Mouse (Mus musculus) liver, embryonic 13.5 days (tissue): ENCODE data around the gene Gm5105. TPM values are rescaled to one million over a fixed set of nuclear protein-coding genes. Genes with fewer than 3 reads are reported as not detected.

Experiments
- ATAC-seq: fragments of 200-750 bp; cut with Nextera tagmentation; 2 replicates; pipeline ENCODE4 v1.8.0; 2017; ENCODE audit warnings: low read depth, mild to moderate bottlenecking, moderate number of reproducible peaks, moderate library complexity
- DNase-seq: peaks from one replicate; pipeline ENCODE4 v3.0.0; 2022
- H3K27ac ChIP-seq: fragments of 300-500 bp; sonication (generic); 2 replicates; pipeline ENCODE4 v1.5.1; 2015; ENCODE audit warnings: moderate library complexity, mild to moderate bottlenecking, inconsistent platforms
- H3K27me3 ChIP-seq: fragments of 300-500 bp; sonication (generic); 2 replicates; pipeline ENCODE4 v1.6.1; 2015; ENCODE audit warnings: mild to moderate bottlenecking, inconsistent platforms
- H3K36me3 ChIP-seq: fragments of 300-500 bp; sonication (generic); 2 replicates; pipeline ENCODE4 v1.6.1; 2015; ENCODE audit warnings: mild to moderate bottlenecking, inconsistent platforms
- H3K4me1 ChIP-seq: fragments of 300-500 bp; sonication (generic); replicated peaks from 2 replicates; pipeline ENCODE4 v1.6.1; 2015; ENCODE audit warnings: inconsistent platforms
- H3K4me2 ChIP-seq: fragments of 300-500 bp; sonication (generic); 2 replicates; pipeline ENCODE4 v1.6.1; 2015; ENCODE audit warnings: inconsistent platforms, mild to moderate bottlenecking, moderate library complexity
- H3K4me3 ChIP-seq: fragments of 300-500 bp; sonication (generic); replicated peaks from 2 replicates; pipeline ENCODE4 v1.5.1; 2015; ENCODE audit warnings: mild to moderate bottlenecking, inconsistent platforms
- H3K9ac ChIP-seq: fragments of 300-500 bp; sonication (generic); 2 replicates; pipeline ENCODE4 v1.6.1; 2015; ENCODE audit warnings: mild to moderate bottlenecking, inconsistent platforms
- H3K9me3 ChIP-seq: fragments of 300-500 bp; sonication (generic); replicated peaks from 2 replicates; pipeline ENCODE4 v1.6.1; 2016; ENCODE audit warnings: inconsistent platforms
- WGBS: fragments of 180-500 bp; shearing (Covaris S2); methylation state at CpG from one replicate; pipeline ENCODE4 v1.1.7; 2015; ENCODE audit not compliant: insufficient replicate concordance; 5-methylcytosine and 5-hydroxymethylcytosine counted together
- polyA plus RNA-seq: library from polyadenylated mRNA; unstranded; fragments of >200 nt; fragmentation: Nextera tagmentation; extraction: Ambion mirVana; gene quantifications from 2 replicates; pipeline ENCODE4 v1.2.1, GENCODE M21; 2015

Gene Gm5105
- polyA plus RNA-seq, 1 experiment from 2014 or later: not detected

- no peak overlapping the region for H3K4me3 ChIP-seq
- 78% methylated on average over 20 of the region's 20 CpGs for WGBS
- no peaks in the 10 kb centered on the region for H3K27me3 ChIP-seq
- no peak overlapping the region for H3K9ac ChIP-seq
- no peak overlapping the region for H3K4me2 ChIP-seq
- no peaks in the 10 kb centered on the region for H3K36me3 ChIP-seq
- DNase-seq: no peak
- ATAC-seq: no peak
- no peaks in the 10 kb centered on the region for H3K9me3 ChIP-seq
- H3K4me1 ChIP-seq: no peaks in the 10 kb centered on the region
- H3K27ac ChIP-seq: no peak overlapping the region
Observed at GRCm38 (mm10) chr3:138066348-138066856, 786 bp downstream of the Gm5105 start.

- H3K27me3 ChIP-seq: no peaks in the 10 kb centered on the region
- H3K27ac ChIP-seq: no peak overlapping the region
- H3K9me3 ChIP-seq: no peaks in the 10 kb centered on the region
- H3K4me3 ChIP-seq: no peak overlapping the region
- no peak overlapping the region for H3K9ac ChIP-seq
- H3K4me2 ChIP-seq: no peak overlapping the region
- 81% methylated on average over 16 of the region's 16 CpGs for WGBS
- ATAC-seq: no peak
- no peaks in the 10 kb centered on the region for H3K36me3 ChIP-seq
- DNase-seq: no peak
- H3K4me1 ChIP-seq: no peaks in the 10 kb centered on the region
Observed at GRCm38 (mm10) chr3:138065930-138066329, 1.3 kb downstream of the Gm5105 start.

- DNase-seq (no peak), ATAC-seq (no peak)
- Histone ChIP-seq H3K4me1 (no peaks in the 10 kb centered on the region), H3K27me3 (no peaks in the 10 kb centered on the region), H3K9ac (no peak within 1 kb of the TSS), H3K4me2 (no peak within 1 kb of the TSS), H3K9me3 (no peaks in the 10 kb centered on the region), H3K27ac (no peak within 1 kb of the TSS), H3K4me3 (no peak within 1 kb of the TSS), H3K36me3 (no peaks in the 10 kb centered on the region)
- 69% methylated on average over 33 of the region's 33 CpGs for WGBS
Observed at GRCm38 (mm10) chr3:138064732-138065645, 2.2 kb downstream of the Gm5105 start, which contains the start of gene 1110002E22Rik. Gene 1110002E22Rik (plus strand): TSS chr3:138065052.

GRCm38 (mm10) chr3:138063731-138064329 is 3.4 kb downstream of the Gm5105 start:
- Histone ChIP-seq H3K4me1 (no peaks in the 10 kb centered on the region), H3K9ac (no peak overlapping the region), H3K27me3 (no peaks in the 10 kb centered on the region), H3K4me2 (no peak overlapping the region), H3K4me3 (no peak overlapping the region), H3K27ac (no peak overlapping the region), H3K9me3 (no peaks in the 10 kb centered on the region), H3K36me3 (no peaks in the 10 kb centered on the region)
- DNase-seq (no peak), ATAC-seq (no peak)
- WGBS: 61% methylated on average over 14 of the region's 14 CpGs

DNA sequence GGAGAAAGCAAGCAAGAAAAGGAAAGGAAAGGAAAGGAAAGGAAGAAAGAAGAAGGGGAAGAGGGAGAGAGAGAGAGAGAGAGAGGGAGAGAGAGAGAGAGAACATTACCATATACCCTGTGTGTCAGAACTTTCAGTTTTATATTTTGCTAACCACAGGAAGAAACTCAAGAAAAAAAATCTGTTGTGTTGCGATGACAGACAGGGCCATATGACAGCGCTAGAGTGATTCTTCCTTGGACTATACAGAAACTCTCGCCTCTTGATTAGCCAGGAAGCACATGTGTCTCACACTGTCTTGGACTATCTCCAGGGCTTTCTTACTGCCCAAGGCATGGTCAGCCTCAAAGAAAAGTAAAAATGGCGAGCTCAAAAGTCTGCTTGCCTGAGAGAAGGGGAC is 4.5 kb downstream of the Gm5105 start:
- no peak for DNase-seq
- WGBS: 61% methylated on average over 4 of the region's 4 CpGs
- H3K4me2 ChIP-seq: no peak overlapping the region
- H3K9ac ChIP-seq: no peak overlapping the region
- no peaks in the 10 kb centered on the region for H3K27me3 ChIP-seq
- no peak for ATAC-seq
- H3K4me3 ChIP-seq: no peak overlapping the region
- H3K4me1 ChIP-seq: no peaks in the 10 kb centered on the region
- no peaks in the 10 kb centered on the region for H3K9me3 ChIP-seq
- H3K36me3 ChIP-seq: no peaks in the 10 kb centered on the region
- H3K27ac ChIP-seq: no peak overlapping the region

GRCm38 (mm10) chr3:138061205-138061911 is 5.8 kb downstream of the Gm5105 start:
- WGBS: 33% methylated on average over 9 of the region's 9 CpGs
- ATAC-seq (no peak), DNase-seq (no peak)
- Histone ChIP-seq H3K27ac (no peak overlapping the region), H3K27me3 (no peaks in the 10 kb centered on the region), H3K4me2 (no peak overlapping the region), H3K4me1 (no peaks in the 10 kb centered on the region), H3K9ac (no peak overlapping the region), H3K36me3 (no peaks in the 10 kb centered on the region), H3K4me3 (no peak overlapping the region), H3K9me3 (no peaks in the 10 kb centered on the region)

DNA sequence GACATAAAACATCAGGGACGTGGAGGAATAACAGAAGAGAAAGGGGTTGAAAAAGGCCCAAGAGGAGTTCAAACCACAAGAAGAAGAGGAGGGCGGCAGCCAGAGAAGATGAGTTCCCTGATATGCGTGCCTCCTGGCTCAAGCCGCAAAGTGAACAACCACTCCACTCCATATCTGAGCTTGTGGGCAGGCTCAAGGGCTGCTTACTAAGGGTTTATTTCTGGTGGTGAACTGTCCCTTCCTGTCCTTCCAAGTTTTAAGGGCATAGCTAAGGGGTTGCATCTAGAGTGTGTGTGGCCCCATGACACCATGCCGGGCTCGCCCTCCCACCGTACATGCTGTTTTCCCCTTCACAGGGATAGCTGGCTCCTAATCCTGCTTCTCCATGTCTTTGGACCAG is 6.8 kb downstream of the Gm5105 start:
- ATAC-seq (no peak), DNase-seq (no peak)
- Histone ChIP-seq H3K4me2 (no peak overlapping the region), H3K9ac (no peak overlapping the region), H3K27ac (no peak overlapping the region), H3K4me3 (no peak overlapping the region), H3K36me3 (no peaks in the 10 kb centered on the region), H3K4me1 (no peaks in the 10 kb centered on the region), H3K9me3 (no peaks in the 10 kb centered on the region), H3K27me3 (no peaks in the 10 kb centered on the region)
- 40% methylated on average over 7 of the region's 7 CpGs for WGBS

DNA sequence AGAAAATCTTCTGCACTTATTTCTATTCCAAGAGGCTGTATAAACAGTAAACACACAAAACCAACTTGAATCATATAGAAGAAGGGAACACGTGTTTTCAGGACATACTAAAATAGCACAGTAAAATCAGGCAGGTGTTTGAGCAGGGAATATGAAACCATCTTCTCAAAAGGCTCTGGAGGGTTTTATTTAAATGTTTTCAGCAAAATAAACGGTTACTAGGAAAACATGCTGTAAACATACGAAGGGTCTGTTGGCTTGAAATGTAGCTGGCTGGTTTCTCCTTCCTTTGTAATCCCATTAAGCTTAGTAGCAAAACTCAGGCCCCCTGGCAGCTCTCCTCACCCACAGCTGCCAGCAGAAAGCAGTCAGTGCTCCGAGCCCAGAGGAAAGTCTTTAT is 9.0 kb downstream of the Gm5105 start:
- no peaks in the 10 kb centered on the region for H3K27me3 ChIP-seq
- H3K9ac ChIP-seq: no peak overlapping the region
- no peak for ATAC-seq
- no peak overlapping the region for H3K4me2 ChIP-seq
- DNase-seq: no peak
- H3K4me3 ChIP-seq: no peak overlapping the region
- H3K36me3 ChIP-seq: no peaks in the 10 kb centered on the region
- no peak overlapping the region for H3K27ac ChIP-seq
- no peaks in the 10 kb centered on the region for H3K9me3 ChIP-seq
- WGBS: 55% methylated on average over 4 of the region's 4 CpGs
- H3K4me1 ChIP-seq: no peaks in the 10 kb centered on the region

GRCm38 (mm10) chr3:138056976-138057375 is 10.2 kb downstream of the Gm5105 start:
- Histone ChIP-seq H3K27ac (no peak overlapping the region), H3K36me3 (no peaks in the 10 kb centered on the region), H3K9ac (no peak overlapping the region), H3K27me3 (no peaks in the 10 kb centered on the region), H3K4me1 (no peaks in the 10 kb centered on the region), H3K4me3 (no peak overlapping the region), H3K4me2 (no peak overlapping the region), H3K9me3 (no peaks in the 10 kb centered on the region)
- no peak for DNase-seq
- no peak for ATAC-seq
- WGBS: 69% methylated on average over 7 of the region's 7 CpGs

- ATAC-seq: no peak
- WGBS: 25% methylated on average over 4 of the region's 4 CpGs
- no peak for DNase-seq
Observed at GRCm38 (mm10) chr3:138053969-138054368, 13.2 kb downstream of the Gm5105 start.

GRCm38 (mm10) chr3:138051431-138051830 is 15.8 kb downstream of the Gm5105 start:
- no peaks in the 10 kb centered on the region for H3K9me3 ChIP-seq
- no peaks in the 10 kb centered on the region for H3K27me3 ChIP-seq
- no peak overlapping the region for H3K4me2 ChIP-seq
- DNase-seq (no peak), ATAC-seq (no peak)
- H3K36me3 ChIP-seq: no peaks in the 10 kb centered on the region
- 55% methylated on average over 3 of the region's 3 CpGs for WGBS
- no peak overlapping the region for H3K9ac ChIP-seq
- H3K27ac ChIP-seq: no peak overlapping the region
- no peaks in the 10 kb centered on the region for H3K4me1 ChIP-seq
- H3K4me3 ChIP-seq: no peak overlapping the region

More at GRCm38 (mm10) chr3:138053969-138054368, 13.2 kb downstream of the Gm5105 start:
- Histone ChIP-seq H3K36me3 (no peaks in the 10 kb centered on the region), H3K9ac (no peak overlapping the region), H3K4me2 (no peak overlapping the region), H3K4me3 (no peak overlapping the region), H3K9me3 (no peaks in the 10 kb centered on the region), H3K27ac (no peak overlapping the region), H3K27me3 (no peaks in the 10 kb centered on the region), H3K4me1 (no peaks in the 10 kb centered on the region)
